Comparison of ENCODE assay signal across 8 mouse cellular contexts in genomic region chr2:131179990-131180587, GRCm38 (mm10). TPM values are rescaled to one million over a fixed set of nuclear protein-coding genes. Genes with fewer than 3 reads are reported as not detected.
DNase-seq lines count a peak whose midpoint lies in the region; ATAC-seq and TF ChIP-seq lines count a peak whose summit lies in the region.

TSS of gene Cenpb (minus strand) at chr2:131180067.

- H3K79me2 ChIP-seq in heart, adult 2 months (replicated peaks; ENCODE audit: control insufficient read depth, insufficient read depth, low read length) = peaks cover 8% of the 10 kb centered on the region

- peak; percentile 68 for TF ChIP-seq CTCF in heart, adult 2 months (IDR thresholded peaks at IDR 0.05)
- peak; percentile 62 for TF ChIP-seq CTCF in midbrain, postnatal 0 days (IDR thresholded peaks at IDR 0.05)

- H3K4me2 ChIP-seq in embryonic facial prominence, embryonic 13.5 days = peak within 1 kb of the TSS; percentile 97
- H3K4me2 ChIP-seq in limb, embryonic 15.5 days = peak within 1 kb of the TSS; percentile 92
- peak within 1 kb of the TSS; percentile 96 for H3K4me2 ChIP-seq in midbrain, postnatal 0 days (ENCODE audit: low read depth, low read length, poor library complexity, severe bottlenecking)

- H3K9ac ChIP-seq in embryonic facial prominence, embryonic 13.5 days = peak within 1 kb of the TSS; percentile 93
- peak within 1 kb of the TSS; percentile 99 for H3K9ac ChIP-seq in heart, adult 2 months (ENCODE audit: low read depth, low read length)
- H3K9ac ChIP-seq in limb, embryonic 15.5 days = peak within 1 kb of the TSS; percentile 98
- H3K9ac ChIP-seq in midbrain, postnatal 0 days (replicated peaks; ENCODE audit: low read length, poor library complexity, severe bottlenecking) = peak within 1 kb of the TSS; percentile 78

- peaks cover 13% of the 10 kb centered on the region for H3K36me3 ChIP-seq in embryonic facial prominence, embryonic 13.5 days
- no peaks in the 10 kb centered on the region for H3K36me3 ChIP-seq in heart, adult 2 months (ENCODE audit: control insufficient read depth, insufficient read depth, low read length)
- peaks cover 14% of the 10 kb centered on the region for H3K36me3 ChIP-seq in limb, embryonic 15.5 days
- no peaks in the 10 kb centered on the region for H3K36me3 ChIP-seq in midbrain, postnatal 0 days (ENCODE audit: insufficient read depth, low read length)

- TF ChIP-seq POLR2A in heart, adult 2 months (IDR thresholded peaks at IDR 0.05; ENCODE audit: insufficient read depth, low read depth, low read length) = peak; percentile 60

- no peaks in the 10 kb centered on the region for H3K9me3 ChIP-seq in embryonic facial prominence, embryonic 13.5 days
- no peaks in the 10 kb centered on the region for H3K9me3 ChIP-seq in limb, embryonic 15.5 days
- no peaks in the 10 kb centered on the region for H3K9me3 ChIP-seq in midbrain, postnatal 0 days (ENCODE audit: low read length)

- H3K27ac ChIP-seq in embryonic facial prominence, embryonic 13.5 days = peak within 1 kb of the TSS; percentile 89
- peak within 1 kb of the TSS; percentile 90 for H3K27ac ChIP-seq in heart, adult 2 months
- peak within 1 kb of the TSS; percentile 93 for H3K27ac ChIP-seq in limb, embryonic 15.5 days
- peak within 1 kb of the TSS; percentile 97 for H3K27ac ChIP-seq in midbrain, postnatal 0 days (ENCODE audit: low read depth, low read length)

- H3K4me3 ChIP-seq in embryonic facial prominence, embryonic 13.5 days = peak within 1 kb of the TSS; percentile 80
- peak within 1 kb of the TSS; percentile 84 for H3K4me3 ChIP-seq in heart, adult 2 months
- peak within 1 kb of the TSS; percentile 70 for H3K4me3 ChIP-seq in limb, embryonic 15.5 days
- H3K4me3 ChIP-seq in midbrain, postnatal 0 days (ENCODE audit: low read depth, low read length) = peak within 1 kb of the TSS; percentile 55

- ATAC-seq in embryonic facial prominence, embryonic 13.5 days (ENCODE audit: insufficient number of reproducible peaks, insufficient read depth, low FRiP score, low TSS enrichment, low read depth) = peak; percentile 73; the same call in 1 of the 2 replicates
- peak; percentile 81 for ATAC-seq in limb, embryonic 15.5 days (ENCODE audit: insufficient number of reproducible peaks, low FRiP score, low TSS enrichment, low read depth)
- peak; percentile 92 for ATAC-seq in midbrain, postnatal 0 days (ENCODE audit: low FRiP score)

- DNase-seq in 3T3-L1 (ENCODE audit: low read depth, low spot score) = peak; percentile 50
- DNase-seq in adrenal gland, postnatal 25 days = peak; percentile 88
- DNase-seq in heart, adult 2 months = peak; percentile 92 to 95
- peak; percentile 82 to 88 for DNase-seq in kidney, adult 8-10 months
- peak; percentile 86 for DNase-seq in midbrain, postnatal 0 days (ENCODE audit: low spot score)
- DNase-seq in spleen, postnatal 14 days (ENCODE audit: low spot score in 2 of 2) = peak; percentile 61 to 80

- intact Hi-C loops in heart, adult 2 months (cut with DNase I) = loop anchor here (1.0 to 10.0 kb wide), 7 partner anchors 25 to 345 kb away; partner anchors contain the start of genes Mavs and Rnf24

- H3K27me3 ChIP-seq in embryonic facial prominence, embryonic 13.5 days = no peaks in the 10 kb centered on the region
- H3K27me3 ChIP-seq in heart, adult 2 months (ENCODE audit: control insufficient read depth, insufficient read depth, low read length) = no peaks in the 10 kb centered on the region
- H3K27me3 ChIP-seq in limb, embryonic 15.5 days = no peaks in the 10 kb centered on the region
- H3K27me3 ChIP-seq in midbrain, postnatal 0 days (ENCODE audit: insufficient read depth, low read length) = no peaks in the 10 kb centered on the region

- peaks cover 38% of the 10 kb centered on the region for H3K4me1 ChIP-seq in embryonic facial prominence, embryonic 13.5 days
- peaks cover 10% of the 10 kb centered on the region for H3K4me1 ChIP-seq in heart, adult 2 months (ENCODE audit: control insufficient read depth, insufficient read depth, low read length)
- peaks cover 43% of the 10 kb centered on the region for H3K4me1 ChIP-seq in limb, embryonic 15.5 days
- H3K4me1 ChIP-seq in midbrain, postnatal 0 days (ENCODE audit: insufficient read depth, low read length) = peaks cover 27% of the 10 kb centered on the region

- 4% methylated on average over 38 of the region's 57 CpGs for WGBS in embryonic facial prominence, embryonic 13.5 days
- 4% methylated on average over 57 of the region's 57 CpGs for WGBS in heart, adult 2 months
- 3% methylated on average over 52 of the region's 57 CpGs for WGBS in limb, embryonic 15.5 days
- 3% methylated on average over 32 of the region's 57 CpGs for WGBS in midbrain, postnatal 0 days

- 0 out of 2 replicates have a peak, but pooled peaks have one; percentile 10 for TF ChIP-seq EP300 in heart, adult 2 months (IDR thresholded peaks at IDR 0.05; ENCODE audit: insufficient read depth, low read depth, low read length)

RNA-seq across cellular contexts. Expression of gene Cenpb, which starts in this region (rescaled TPM):
- 52.9 and 66.5 TPM in 2 replicates for total RNA-seq in adrenal gland, postnatal 25 days (2021)
- 12.3 and 12.4 TPM in 2 replicates for polyA plus RNA-seq in embryonic facial prominence, embryonic 13.5 days (2015; fragmentation: Nextera tagmentation; extraction: Ambion mirVana)
- 10 to 100 TPM; 71.9 to 92.6 TPM for total RNA-seq in heart, adult 2 months (2021)
- 57.1 and 58.5 TPM in 2 replicates for polyA plus RNA-seq in heart, adult 2 months (2012; rRNA removed)
- polyA plus RNA-seq in limb, embryonic 15.5 days (2015; fragmentation: Nextera tagmentation; extraction: Ambion mirVana) = 9.6 and 12.0 TPM in 2 replicates
- 98.2 and 103 TPM in 2 replicates for total RNA-seq in midbrain, postnatal 0 days (2014; rRNA removed)
- 11.7 and 13.1 TPM in 2 replicates for polyA plus RNA-seq in midbrain, postnatal 0 days (2015; fragmentation: Nextera tagmentation; extraction: Ambion mirVana)

Comparison
In these comparisons a context has a peak if more than half of its experiments do, and no peak if none do; other contexts are left out.
1. Peak in every context shown above with its lines: DNase-seq, ATAC-seq, H3K4me3 ChIP-seq and H3K27ac ChIP-seq.